Mouse (Mus musculus) kidney, embryonic 14.5 days (tissue): Measurements from ENCODE around the gene Pilrb2. TPM values are rescaled to one million over a fixed set of nuclear protein-coding genes. Genes with fewer than 3 reads are reported as not detected.
"Not testable (repeated sequence)": the region's sequence is repeated elsewhere in the genome, so short reads cannot be mapped to it uniquely, and the experiment has no call there.

Experiments
- ATAC-seq: fragments of 200-750 bp; cut with Nextera tagmentation; 2 replicates; pipeline ENCODE4 v1.8.0; 2017; ENCODE audit warnings: moderate number of reproducible peaks, mild to moderate bottlenecking, moderate TSS enrichment, moderate library complexity; ENCODE audit not compliant: low FRiP score, low TSS enrichment
- H3K27ac ChIP-seq: fragments of 300-500 bp; sonication (generic); 2 replicates; pipeline ENCODE4 v1.5.1; 2014; ENCODE audit warnings: low read depth, mild to moderate bottlenecking, low read length, moderate library complexity, mixed read lengths
- H3K27me3 ChIP-seq: fragments of 300-500 bp; sonication (generic); 2 replicates; pipeline ENCODE4 v1.6.1; 2014; ENCODE audit warnings: mild to moderate bottlenecking, low read length; ENCODE audit not compliant: control insufficient read depth, insufficient read depth
- H3K36me3 ChIP-seq: fragments of 300-500 bp; sonication (generic); 2 replicates; pipeline ENCODE4 v1.6.1; 2014; ENCODE audit warnings: low read length, mixed read lengths; ENCODE audit not compliant: control insufficient read depth, insufficient read depth
- H3K4me1 ChIP-seq: fragments of 300-500 bp; sonication (generic); 2 replicates; pipeline ENCODE4 v1.6.1; 2014; ENCODE audit warnings: low read length, mixed read lengths; ENCODE audit not compliant: control insufficient read depth, insufficient read depth
- H3K4me2 ChIP-seq: fragments of 300-500 bp; sonication (generic); replicated peaks from 2 replicates; pipeline ENCODE4 v1.6.1; 2014; ENCODE audit warnings: low read depth, mild to moderate bottlenecking, low read length
- H3K4me3 ChIP-seq: fragments of 300-500 bp; sonication (generic); 2 replicates; pipeline ENCODE4 v1.5.1; 2014; ENCODE audit warnings: mild to moderate bottlenecking, low read length
- H3K9ac ChIP-seq: fragments of 300-500 bp; sonication (generic); 2 replicates; pipeline ENCODE4 v1.6.1; 2014; ENCODE audit warnings: low read depth, mild to moderate bottlenecking, low read length, moderate library complexity
- H3K9me3 ChIP-seq: fragments of 300-500 bp; sonication (generic); 2 replicates; pipeline ENCODE4 v1.6.1; 2016; ENCODE audit warnings: low read length; ENCODE audit not compliant: control insufficient read depth
- WGBS: fragments of 180-500 bp; shearing (Covaris S2); extraction: QIAGEN DNeasy Blood & Tissue Kit; methylation state at CpG from one replicate; pipeline ENCODE4 v1.1.7; 2014; 5-methylcytosine and 5-hydroxymethylcytosine counted together
- polyA plus RNA-seq: library from polyadenylated mRNA; unstranded; fragments of >200 nt; fragmentation: Nextera tagmentation; extraction: Ambion mirVana; gene quantifications from 2 replicates; pipeline ENCODE4 v1.2.1, GENCODE M21; 2014

The Pilrb2 gene
- polyA plus RNA-seq, 1 experiment from 2014 or later: 0.76 TPM

- no peak overlapping the region for H3K4me3 ChIP-seq
- no peak overlapping the region for H3K4me2 ChIP-seq
- H3K27ac ChIP-seq: no peak overlapping the region
- H3K9ac ChIP-seq: no peak overlapping the region
- WGBS: 89% methylated on average over 4 of the region's 4 CpGs
- no peaks in the 10 kb centered on the region for H3K4me1 ChIP-seq
- no peaks in the 10 kb centered on the region for H3K27me3 ChIP-seq
- H3K36me3 ChIP-seq: no peaks in the 10 kb centered on the region
- no peak for ATAC-seq
- no peaks in the 10 kb centered on the region for H3K9me3 ChIP-seq
Measured at GRCm38 (mm10) chr5:137882922-137883321, 11.3 kb upstream of the Pilrb2 start.

- 57% methylated on average over 2 of the region's 2 CpGs for WGBS
- Histone ChIP-seq H3K4me1 (no peaks in the 10 kb centered on the region), H3K9ac (no peak overlapping the region), H3K36me3 (no peaks in the 10 kb centered on the region), H3K27me3 (no peaks in the 10 kb centered on the region), H3K4me3 (no peak overlapping the region), H3K9me3 (no peaks in the 10 kb centered on the region), H3K4me2 (no peak overlapping the region), H3K27ac (no peak overlapping the region)
- no peak for ATAC-seq
Measured at GRCm38 (mm10) chr5:137877860-137878259, 6.2 kb upstream of the Pilrb2 start.

GRCm38 (mm10) chr5:137875054-137875453, 3.4 kb upstream of the Pilrb2 start:
- H3K9me3 ChIP-seq: no peaks in the 10 kb centered on the region
- H3K36me3 ChIP-seq: no peaks in the 10 kb centered on the region

GRCm38 (mm10) chr5:137872381-137872702, 727 bp upstream of the Pilrb2 start:
- H3K9ac ChIP-seq, H3K9me3 ChIP-seq, ATAC-seq, H3K4me3 ChIP-seq, H3K27me3 ChIP-seq, H3K27ac ChIP-seq, H3K4me2 ChIP-seq, H3K36me3 ChIP-seq, H3K4me1 ChIP-seq: not testable (repeated sequence)
- WGBS: 44% methylated on average over 1 of the region's 1 CpGs

More at GRCm38 (mm10) chr5:137875054-137875453, 3.4 kb upstream of the Pilrb2 start:
- no peak for ATAC-seq
- no peak overlapping the region for H3K27ac ChIP-seq
- no peaks in the 10 kb centered on the region for H3K4me1 ChIP-seq
- no peak overlapping the region for H3K4me3 ChIP-seq
- no peak overlapping the region for H3K9ac ChIP-seq
- no peaks in the 10 kb centered on the region for H3K27me3 ChIP-seq
- no peak overlapping the region for H3K4me2 ChIP-seq
- WGBS: 88% methylated on average over 2 of the region's 2 CpGs

- not testable (repeated sequence) for ATAC-seq, H3K27ac ChIP-seq, H3K36me3 ChIP-seq, H3K4me1 ChIP-seq, H3K27me3 ChIP-seq, H3K4me2 ChIP-seq, H3K4me3 ChIP-seq, H3K9me3 ChIP-seq, H3K9ac ChIP-seq
- 80% methylated on average over 2 of the region's 2 CpGs for WGBS
Measured at GRCm38 (mm10) chr5:137868600-137868999, 3.0 kb downstream of the Pilrb2 start.

- not testable (repeated sequence) for H3K4me1 ChIP-seq, H3K27ac ChIP-seq, H3K4me2 ChIP-seq, ATAC-seq, H3K36me3 ChIP-seq, H3K9me3 ChIP-seq, H3K9ac ChIP-seq, H3K4me3 ChIP-seq, H3K27me3 ChIP-seq
- WGBS: 91% methylated on average over 1 of the region's 1 CpGs
Measured at GRCm38 (mm10) chr5:137864008-137864407, 7.6 kb downstream of the Pilrb2 start.

- H3K9me3 ChIP-seq, H3K27ac ChIP-seq, ATAC-seq, H3K4me1 ChIP-seq, H3K9ac ChIP-seq, H3K4me3 ChIP-seq, H3K27me3 ChIP-seq, H3K36me3 ChIP-seq, H3K4me2 ChIP-seq: not testable (repeated sequence)
- WGBS: 91% methylated on average over 2 of the region's 2 CpGs
Measured at GRCm38 (mm10) chr5:137857960-137858710, 13.5 kb downstream of the Pilrb2 start, which contains the start of gene Pilrb1. Pilrb1 (minus strand) TSS chr5:137858106.

- H3K4me2 ChIP-seq, H3K27ac ChIP-seq, ATAC-seq, H3K9ac ChIP-seq, H3K4me3 ChIP-seq, H3K9me3 ChIP-seq, H3K27me3 ChIP-seq, H3K4me1 ChIP-seq, H3K36me3 ChIP-seq: not testable (repeated sequence)
- WGBS: 76% methylated on average over 4 of the region's 5 CpGs
Measured at GRCm38 (mm10) chr5:137856870-137857269, 14.7 kb downstream of the Pilrb2 start.

- ATAC-seq: not testable (repeated sequence)
- 71% methylated on average over 3 of the region's 3 CpGs for WGBS
Measured at GRCm38 (mm10) chr5:137854907-137855306, 16.7 kb downstream of the Pilrb2 start.

More at GRCm38 (mm10) chr5:137854907-137855306, 16.7 kb downstream of the Pilrb2 start:
- H3K27ac ChIP-seq, H3K4me3 ChIP-seq, H3K36me3 ChIP-seq, H3K9ac ChIP-seq, H3K9me3 ChIP-seq, H3K4me1 ChIP-seq, H3K27me3 ChIP-seq, H3K4me2 ChIP-seq: not testable (repeated sequence)
